Mouse (Mus musculus) hindlimb bud, embryonic 11.5 days (tissue): ENCODE measurements around the gene Gm28729.

Experiments
- DNase-seq: peaks from one replicate; pipeline ENCODE4 v3.0.0-alpha.2; 2012; ENCODE audit warnings: low read depth, low spot score; ENCODE audit errors: extremely low spot score

Gm28729 gene

GRCm38 (mm10) chr9:96469556-96470265, 55.4 kb downstream of the Gm28729 start:
- DNase-seq = no peak

DNA sequence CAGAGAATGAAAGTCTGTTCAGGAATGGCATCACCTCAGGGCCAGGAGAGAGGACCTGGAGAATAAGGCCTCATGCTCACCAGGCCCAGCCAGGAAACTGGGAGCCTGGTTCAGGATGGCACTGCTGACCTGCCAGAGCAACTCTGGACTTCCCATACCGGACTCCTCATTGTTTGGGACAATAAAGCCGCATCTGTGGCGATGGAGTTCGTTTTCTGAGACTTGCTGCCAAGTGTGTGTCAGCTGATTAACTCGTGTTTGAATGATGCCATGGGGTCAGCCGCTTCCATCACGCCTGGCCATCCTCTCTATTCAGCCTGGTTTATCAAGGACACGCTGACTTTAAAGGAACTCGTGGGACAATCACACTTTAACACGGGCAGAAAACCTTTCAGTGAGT, 61.4 kb downstream of the Gm28729 start:
- DNase-seq = no peak

DNA sequence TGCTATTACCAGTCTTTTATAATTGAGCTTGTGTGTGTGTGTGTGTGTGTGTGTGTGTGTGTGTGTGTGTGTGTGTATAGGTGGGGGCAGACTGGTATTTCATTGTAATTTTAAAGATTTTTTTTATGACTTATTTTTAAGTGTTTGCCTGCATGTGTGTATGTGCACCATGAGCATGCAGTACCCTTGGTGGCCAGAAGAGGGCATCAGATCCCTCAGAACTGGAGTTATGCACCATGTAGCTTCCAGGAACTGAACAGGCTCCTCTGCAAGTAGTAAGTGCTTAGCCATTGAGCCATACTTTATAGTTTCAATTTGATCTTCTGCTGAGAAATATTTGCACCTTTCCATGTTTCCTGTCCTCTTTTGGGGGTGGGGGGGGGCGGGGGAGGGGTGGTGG, 63.5 kb downstream of the Gm28729 start:
- no peak for DNase-seq

DNA sequence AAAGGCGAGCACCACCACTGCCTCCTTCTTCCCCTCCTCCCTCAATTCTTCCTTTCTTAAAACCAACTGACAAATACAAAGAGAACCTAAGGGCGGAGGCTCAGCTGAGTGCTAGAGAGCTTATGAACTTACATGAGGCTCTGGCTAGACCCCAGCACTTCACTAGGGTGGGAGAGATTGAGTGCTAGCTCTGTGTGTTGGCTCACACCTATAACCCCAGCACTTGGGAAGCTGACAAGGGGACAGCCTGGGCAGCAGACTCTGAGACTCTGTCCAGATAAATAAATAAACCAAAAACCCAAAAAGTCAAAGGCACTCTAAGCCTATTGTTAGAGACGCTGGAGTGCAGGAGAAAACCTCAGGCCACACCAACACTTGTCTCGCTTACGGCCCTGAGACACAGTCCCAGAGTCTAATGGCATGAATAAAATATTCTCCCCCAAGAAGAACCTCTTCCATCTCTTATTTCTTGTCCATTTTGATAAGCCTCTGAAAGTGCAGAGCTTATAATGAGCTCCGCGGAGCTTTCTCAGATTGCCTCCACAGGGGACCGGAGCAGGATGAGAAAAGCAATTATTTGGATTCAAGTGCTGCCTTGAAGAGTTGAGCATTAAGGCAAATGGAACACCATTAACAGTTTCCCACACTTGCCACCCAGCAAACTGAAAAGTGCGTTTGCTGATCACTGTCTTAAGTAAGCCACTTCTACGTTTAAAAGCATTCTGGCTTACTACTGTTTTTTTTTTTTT, 64.8 kb downstream of the Gm28729 start:
- DNase-seq = no peak

- no peak for DNase-seq
Measured at GRCm38 (mm10) chr9:96455618-96456017, 69.4 kb downstream of the Gm28729 start.

- DNase-seq = no peak
Measured at GRCm38 (mm10) chr9:96452956-96453355, 72.1 kb downstream of the Gm28729 start.

DNA sequence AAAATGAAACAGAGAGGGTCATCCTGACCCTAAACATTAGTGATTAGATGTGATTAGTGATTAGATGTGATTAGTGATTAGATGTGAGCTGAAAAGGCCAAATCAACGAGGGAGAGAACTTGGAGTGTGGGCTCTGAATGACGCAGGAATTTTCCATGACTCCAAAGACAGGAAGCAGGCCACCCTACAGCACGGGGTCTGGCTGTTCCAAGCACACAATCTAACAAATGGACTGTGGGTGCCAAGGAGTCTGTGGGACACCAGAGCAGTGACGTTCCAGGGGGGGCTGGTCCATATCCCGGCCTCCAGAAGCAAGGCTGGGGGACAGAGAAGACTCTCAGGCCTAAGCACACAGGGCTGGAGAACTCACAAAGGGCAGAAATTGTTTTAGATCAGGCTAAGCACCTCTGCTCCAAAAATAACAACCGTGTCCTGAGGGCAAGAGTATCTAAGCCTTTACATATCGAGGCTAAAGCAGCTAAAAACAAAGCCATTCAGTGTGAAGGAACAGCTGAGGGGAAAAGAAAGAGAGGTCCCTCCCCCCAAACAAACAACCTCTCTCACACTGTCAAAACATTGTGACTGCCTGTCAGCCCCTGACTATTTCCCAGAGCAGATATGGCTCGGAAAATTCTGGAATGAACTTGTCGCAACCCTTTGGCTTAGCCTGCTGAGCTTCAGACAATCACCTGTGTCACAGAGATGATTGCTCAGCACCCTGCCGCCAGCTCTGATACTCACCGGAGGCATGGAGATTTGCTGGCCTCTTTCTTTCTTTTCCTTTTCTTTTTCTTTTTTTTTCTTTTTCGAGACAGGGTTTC, 74.0 kb downstream of the Gm28729 start:
- DNase-seq = no peak

DNA sequence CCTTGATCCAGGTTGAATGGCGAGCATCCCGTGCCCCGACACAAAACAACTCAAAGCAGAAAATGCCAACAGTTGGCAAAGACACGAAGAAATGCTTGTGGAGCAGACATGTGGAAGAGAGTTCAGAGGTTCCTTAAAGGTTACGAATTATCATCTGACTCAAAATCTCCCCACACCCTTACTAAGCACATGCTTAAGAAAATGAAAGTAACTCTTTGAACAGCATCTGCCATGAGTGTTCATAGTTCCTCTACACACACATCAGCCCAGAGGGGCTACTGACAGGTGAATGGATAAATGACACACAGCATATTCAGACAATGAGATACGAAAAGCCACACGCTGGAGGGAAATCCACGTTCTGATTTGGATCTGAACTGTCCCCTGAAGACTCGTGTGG, 75.5 kb downstream of the Gm28729 start:
- no peak for DNase-seq

- DNase-seq = no peak
Measured at GRCm38 (mm10) chr9:96445351-96445750, 79.7 kb downstream of the Gm28729 start.

DNA sequence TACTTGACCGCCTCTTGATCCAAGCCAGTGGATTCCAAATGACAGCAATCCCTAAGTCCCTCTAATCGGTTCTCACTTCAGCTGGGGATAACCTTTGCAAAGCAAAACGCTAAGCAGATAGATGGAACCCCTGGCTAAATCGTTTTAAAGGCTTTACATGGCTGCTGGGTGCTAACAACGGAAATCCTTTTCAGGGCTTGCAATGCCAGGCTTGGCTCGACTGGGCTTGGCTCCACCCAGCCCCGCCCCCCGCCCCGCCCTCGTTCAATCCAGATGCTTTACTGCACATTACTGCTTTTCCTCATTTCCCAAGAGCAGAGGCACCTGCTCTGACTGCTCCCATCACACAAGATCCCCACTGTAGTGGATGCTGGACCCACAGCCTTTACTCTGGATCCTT, 83.0 kb downstream of the Gm28729 start:
- DNase-seq = no peak

- DNase-seq = no peak
Measured at GRCm38 (mm10) chr9:96438334-96438871, 86.7 kb downstream of the Gm28729 start.

DNA sequence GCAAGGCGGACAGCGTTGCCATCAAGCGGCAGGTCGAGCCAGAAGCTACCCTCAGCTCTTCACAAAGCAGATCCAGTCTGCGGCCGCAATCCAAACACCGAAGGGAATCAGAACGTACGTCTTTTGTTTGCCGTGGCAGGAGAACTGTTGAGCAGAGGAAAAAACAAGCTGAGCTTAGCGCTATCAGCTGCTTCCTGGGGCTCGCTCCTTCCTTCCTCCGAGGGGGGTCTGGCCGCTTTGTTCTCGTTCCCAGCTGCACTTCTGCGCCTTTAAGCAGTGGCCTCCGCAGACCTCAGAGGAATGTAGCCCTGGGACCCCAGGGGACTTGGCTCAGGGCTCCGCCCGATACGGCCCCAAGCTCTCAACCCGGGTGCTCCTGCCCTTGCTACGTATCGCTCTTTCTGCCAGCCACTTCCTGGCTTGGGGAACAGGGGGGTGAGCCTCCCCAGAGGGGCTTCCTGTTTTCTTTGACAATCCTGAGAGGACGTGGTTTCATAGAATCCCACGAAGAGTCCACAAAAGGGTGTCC, 87.2 kb downstream of the Gm28729 start:
- DNase-seq = no peak

- no peak for DNase-seq
Measured at GRCm38 (mm10) chr9:96436901-96437804, 87.9 kb downstream of the Gm28729 start.
